Mouse (Mus musculus): ENCODE data around the gene Dlgap4. TPM values are rescaled to one million over a fixed set of nuclear protein-coding genes. Genes with fewer than 3 reads are reported as not detected.
A peak's percentile ranks its signal among the peaks of the same experiment; 100 is the strongest.

Gene Dlgap4
- total RNA-seq, 2 experiments from 2014 or later, result 13.8 to 35.2 TPM

DNA sequence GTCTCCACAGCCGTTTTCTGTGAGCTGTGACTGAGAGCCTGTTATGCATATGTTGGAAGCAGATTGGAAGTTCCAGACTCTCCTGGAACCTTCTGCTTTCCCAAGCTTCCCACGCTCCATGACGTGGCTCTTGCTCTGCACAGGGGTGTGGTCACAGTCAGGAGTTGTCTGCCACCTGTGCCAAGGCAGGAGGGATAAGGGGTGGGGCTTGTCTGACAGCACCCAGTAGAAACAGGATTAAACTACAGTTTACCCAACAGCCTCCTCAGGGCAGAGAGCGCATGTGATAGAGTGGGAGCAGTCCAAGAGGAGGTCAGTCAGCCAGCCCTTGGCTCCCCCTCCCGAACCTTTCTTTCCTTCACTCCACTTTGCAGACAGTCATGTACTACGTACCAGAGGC lies 118.6 kb downstream of the Dlgap4 start:
- ATAC-seq (ENCODE audit: poor library complexity, severe bottlenecking), result no peak

DNA sequence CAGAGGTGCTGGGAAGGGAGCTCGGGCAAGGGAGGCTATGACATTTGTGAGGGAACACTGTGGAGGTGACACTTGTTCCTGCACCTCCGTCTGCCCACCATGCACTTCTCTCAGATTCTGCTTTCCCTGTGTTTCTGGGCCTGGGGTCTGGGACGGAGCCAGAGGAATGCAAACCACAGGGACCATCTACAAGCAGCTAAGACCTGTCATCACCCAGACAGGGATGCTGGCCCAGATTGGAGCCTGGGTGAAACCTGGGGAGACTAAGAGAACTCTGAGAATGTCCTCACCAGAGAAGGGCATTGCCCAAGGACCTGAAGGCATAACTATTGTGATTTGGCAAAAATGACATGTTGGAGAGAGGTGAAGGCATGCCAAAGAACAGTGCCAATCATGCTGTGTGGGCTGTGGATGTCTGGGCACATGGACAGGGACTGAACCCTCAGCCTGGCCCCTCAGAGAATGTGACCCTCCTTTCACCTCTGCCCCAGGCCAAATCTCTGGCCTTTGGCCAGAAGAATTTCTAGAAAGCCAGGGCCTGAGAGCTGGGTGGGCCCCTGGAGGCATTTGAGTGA lies 122.3 kb downstream of the Dlgap4 start:
- no peak for ATAC-seq (ENCODE audit: poor library complexity, severe bottlenecking)

DNA sequence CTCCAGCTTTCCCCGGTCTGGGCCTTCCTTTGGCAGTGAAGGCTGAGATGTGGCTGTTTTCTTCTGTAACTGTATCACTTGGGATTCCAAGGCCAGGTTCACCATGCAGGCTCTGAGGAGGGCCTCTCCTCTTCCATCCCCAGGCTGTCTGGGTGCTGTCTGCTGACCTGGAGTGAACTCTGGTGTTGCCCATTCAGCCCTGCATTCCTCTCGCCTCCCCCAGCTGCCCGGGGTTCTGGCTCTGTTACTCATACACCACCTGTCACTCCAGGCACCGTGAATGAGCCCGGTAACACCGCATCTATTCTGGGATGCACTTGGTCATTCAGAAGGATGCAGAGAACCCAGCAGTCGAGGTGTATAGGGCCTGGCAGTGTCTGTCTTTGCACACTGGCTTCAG lies 123.3 kb downstream of the Dlgap4 start:
- no peak for ATAC-seq (ENCODE audit: poor library complexity, severe bottlenecking)

DNA sequence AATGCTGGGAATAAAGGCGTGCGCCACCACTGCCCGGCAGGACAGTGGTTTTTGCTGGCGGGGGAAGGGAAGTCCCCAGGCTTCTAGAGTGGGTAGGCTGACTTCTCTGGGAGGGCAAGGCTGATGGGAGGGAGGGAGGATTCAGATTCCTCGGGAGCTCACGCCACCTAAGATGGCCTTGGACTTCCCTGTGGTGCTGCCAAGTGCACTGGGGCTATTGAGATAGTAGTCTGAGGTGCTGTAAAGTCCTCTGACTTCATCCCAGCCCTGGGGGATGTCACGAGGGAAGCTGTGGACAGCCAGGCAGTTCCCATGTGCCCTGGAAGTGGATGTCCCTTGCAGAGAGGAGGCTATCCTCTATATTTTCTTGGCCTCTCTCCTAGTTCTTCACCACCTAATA lies 124.5 kb downstream of the Dlgap4 start:
- ATAC-seq (ENCODE audit: poor library complexity, severe bottlenecking), result no peak

DNA sequence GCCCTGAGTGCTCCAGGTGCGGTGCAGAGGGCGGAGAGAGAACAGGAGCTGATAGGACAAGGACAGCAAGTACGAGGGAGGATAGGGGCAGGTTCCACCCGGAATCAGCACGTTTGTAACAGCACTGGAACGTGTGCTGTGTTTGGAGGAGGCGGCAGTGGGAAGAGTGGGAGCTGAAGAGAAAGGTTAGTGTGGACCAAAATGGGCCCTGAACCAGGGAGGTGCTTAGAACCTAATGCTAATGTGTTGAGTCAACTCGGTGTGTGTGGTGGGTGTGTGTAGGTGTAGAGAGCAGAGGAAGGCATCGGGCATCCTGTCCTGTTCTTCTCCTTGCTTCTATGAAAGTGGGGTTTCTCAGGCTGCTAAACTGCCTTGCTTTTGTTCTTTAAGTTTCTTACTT lies 127.8 kb downstream of the Dlgap4 start:
- ATAC-seq (ENCODE audit: poor library complexity, severe bottlenecking), result no peak

DNA sequence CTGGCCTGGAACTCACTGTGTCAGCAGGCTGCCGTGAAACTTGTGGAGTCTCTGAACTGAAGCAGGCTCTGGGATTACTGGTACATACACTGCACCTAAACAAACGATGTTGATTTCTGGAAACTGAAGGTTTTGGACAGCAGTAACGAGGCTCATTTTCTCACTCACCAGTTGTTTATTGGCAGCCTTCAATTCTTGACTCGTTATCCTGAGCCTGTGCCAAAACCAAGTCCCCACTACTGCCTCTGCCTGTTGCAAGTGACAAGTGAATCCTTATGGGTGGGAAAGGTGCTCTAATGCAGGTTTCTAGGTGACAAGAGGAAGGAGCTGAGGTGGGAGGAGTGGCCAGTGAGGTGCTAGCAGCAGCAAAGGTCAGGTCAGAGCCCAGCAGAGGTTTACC lies 128.5 kb downstream of the Dlgap4 start:
- no peak for ATAC-seq (ENCODE audit: poor library complexity, severe bottlenecking)

DNA sequence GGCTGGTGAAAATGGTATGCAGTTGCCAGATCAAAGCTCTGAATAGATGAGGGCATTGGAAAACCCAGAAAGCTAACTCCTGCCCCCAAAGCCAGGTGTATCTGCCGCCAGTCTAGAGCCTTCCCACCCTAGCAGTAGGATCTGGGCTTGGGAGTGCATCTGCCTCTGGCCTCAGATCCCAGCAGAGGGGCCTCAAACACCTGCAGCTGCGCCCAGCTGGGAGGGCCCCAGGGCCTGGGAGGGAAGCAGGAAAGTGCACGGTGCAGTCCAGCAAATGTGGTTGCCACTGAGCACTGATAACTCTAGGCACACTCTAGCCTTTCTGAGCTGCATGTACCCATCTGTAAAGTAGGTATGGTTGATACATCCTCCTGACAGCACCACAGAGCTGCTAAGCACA lies 129.7 kb downstream of the Dlgap4 start:
- no peak for ATAC-seq (ENCODE audit: poor library complexity, severe bottlenecking)

DNA sequence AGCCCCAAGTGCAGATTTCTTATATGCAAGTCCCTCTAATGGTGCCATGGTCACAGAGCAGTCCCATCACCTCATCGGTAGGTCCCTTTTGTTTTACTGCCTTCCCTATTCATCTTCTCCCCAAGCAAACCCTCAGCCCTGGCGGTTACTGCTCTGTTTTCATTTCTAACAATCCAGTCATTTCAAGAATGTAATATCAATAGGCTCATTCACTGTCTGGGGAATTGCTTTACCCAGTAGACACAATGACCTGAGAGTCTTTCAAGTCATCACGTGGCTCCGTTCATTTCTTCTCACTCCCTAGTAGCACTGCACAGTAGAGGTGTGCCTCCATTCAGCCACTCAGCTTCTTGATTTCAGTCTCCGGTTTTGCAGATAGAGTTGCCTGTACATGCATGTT lies 130.9 kb downstream of the Dlgap4 start:
- ATAC-seq (ENCODE audit: poor library complexity, severe bottlenecking), result no peak

DNA sequence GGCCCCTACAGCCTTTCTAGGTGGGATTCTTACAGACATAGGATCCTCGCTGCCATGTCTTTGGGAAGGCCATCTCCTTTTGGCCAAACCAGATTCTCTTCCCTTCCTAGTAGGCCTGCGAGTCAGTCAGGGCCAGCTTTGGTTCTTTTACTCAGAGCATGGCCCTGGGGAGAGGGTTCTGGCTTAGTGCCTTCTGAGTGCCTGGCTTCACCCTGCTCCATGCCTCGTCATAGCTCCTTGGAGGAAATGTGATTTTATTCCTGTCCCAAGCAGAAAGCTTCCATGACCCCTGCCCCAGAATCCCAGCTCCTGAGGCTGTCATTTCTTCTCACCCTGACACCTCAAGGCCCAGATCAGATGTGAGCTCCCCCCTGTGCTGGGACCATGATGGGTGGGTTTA lies 133.8 kb downstream of the Dlgap4 start:
- ATAC-seq (ENCODE audit: poor library complexity, severe bottlenecking), result no peak

DNA sequence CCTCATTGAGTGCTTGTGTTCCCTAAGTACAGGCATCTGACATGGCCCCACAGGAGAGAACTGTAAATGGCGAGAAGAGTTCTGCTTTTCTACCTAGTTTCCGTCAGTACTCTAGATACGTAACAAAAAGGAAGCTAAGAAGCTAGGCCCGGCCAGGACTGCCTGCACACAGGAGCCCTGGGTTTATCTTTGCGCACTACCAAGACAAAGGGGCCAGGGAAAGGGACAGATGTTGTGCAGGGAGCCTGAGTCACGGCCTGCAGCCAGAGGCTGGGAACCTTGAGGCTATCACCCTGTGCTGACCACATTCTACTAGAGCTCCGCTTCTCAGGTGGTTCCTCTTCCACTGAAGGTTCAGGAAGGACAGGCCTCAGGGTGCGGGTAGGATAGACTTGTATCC lies 136.2 kb downstream of the Dlgap4 start:
- ATAC-seq (ENCODE audit: poor library complexity, severe bottlenecking), result peak; percentile 54

DNA sequence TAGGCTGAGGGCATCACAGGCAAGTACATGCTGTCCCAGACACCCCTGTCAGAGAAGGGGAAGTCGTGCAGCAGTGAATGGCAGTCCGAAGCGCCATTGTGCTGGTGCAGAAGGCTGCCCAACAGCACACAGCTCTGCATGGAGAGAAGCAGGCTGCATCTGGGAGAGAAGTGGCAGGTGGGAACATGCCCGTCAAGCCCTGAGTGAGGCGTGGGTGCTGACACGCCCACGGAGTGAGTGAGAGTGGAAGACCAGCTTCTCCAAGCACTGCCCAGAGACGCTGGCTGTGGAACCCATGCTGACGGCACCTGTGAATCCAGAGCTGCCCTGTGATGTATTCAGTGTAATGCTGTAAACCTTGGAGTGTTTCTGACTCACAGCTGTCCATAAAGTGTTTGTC lies 143.4 kb downstream of the Dlgap4 start:
- ATAC-seq (ENCODE audit: poor library complexity, severe bottlenecking), result no peak

DNA sequence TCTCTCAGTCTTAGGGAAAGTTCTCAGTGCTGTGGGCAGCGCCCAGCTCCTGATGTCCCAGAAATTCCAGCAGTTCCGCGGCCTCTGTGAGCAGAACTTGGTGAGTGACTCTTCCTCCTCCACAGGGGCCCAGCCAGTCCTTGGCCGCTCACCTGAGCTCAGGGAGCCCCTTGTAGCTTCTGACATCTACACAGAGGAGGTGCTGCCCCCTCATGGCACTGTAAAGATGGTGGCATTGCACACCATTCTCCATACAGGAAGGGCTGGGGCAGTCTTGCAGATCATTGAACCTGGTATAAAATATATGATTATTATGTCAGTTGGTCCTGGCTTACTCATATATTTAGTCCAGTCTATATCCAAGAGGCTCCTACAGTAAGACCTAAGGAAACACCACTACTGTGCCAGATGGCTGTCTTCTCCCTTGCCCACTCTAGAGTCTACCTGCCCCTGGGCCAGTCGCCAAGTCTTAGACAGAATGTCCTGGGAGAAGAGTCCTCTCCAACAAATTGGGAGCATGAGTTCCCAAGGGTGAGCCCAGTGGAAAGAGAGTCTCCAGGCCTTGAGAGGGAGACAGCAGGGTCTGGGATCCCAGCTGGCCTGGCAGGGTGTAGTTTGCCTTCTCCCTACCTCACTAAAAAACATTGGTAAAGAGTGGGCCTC lies 147.5 kb downstream of the Dlgap4 start:
- ATAC-seq (ENCODE audit: poor library complexity, severe bottlenecking), result no peak

DNA sequence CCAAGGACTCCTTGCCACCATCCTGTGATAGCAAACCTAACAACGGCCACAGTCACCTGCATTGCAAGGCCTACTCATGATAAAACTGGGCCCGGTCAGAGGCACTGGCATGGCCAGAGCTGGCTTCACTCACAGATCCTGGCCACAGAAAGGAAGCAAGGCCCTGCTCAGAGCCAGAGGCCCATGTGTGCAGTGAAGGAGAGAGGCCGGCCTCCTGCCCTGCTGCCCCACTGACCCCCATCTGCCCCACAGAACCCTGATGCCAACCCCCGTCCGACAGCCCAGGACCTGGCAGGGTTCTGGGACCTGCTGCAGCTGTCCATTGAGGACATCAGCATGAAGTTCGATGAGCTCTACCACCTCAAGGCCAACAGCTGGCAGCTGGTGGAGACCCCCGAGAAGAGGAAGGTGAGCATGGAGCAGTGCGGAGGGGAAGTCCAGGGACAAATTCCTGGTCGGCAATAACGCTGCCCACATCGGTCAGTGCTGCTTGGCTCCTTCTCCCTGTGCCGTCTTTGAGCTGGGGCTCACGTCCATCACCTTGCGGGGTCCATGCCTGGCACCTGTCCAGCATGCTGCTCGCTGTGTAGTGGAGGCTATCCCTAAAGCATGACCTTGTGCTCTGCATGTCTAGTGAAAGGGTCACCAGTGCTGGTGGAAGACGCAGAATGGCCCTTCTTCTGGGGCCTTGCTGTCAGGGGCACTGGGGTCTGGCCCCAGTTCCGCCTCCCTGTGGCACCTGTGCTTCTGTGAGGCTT lies 148.2 kb downstream of the Dlgap4 start:
- ATAC-seq (ENCODE audit: poor library complexity, severe bottlenecking), result no peak

DNA sequence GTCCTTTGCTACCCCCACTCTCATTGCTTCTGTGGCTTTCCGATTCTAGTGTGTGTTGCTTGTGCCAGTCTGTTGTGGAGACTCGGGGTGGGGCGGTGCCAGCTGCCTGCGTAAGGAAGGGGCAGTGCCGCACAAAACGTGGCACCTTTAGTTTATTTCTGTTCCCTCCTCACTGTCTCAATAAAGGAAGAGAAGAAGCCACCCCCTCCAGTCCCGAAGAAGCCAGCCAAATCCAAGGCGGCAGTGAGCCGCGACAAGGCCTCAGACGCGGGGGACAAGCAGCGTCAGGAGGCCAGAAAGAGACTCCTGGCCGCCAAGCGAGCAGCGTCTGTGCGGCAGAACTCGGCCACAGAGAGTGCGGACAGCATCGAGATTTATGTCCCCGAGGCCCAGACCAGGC lies 149.0 kb downstream of the Dlgap4 start:
- ATAC-seq (ENCODE audit: poor library complexity, severe bottlenecking), result no peak

DNA sequence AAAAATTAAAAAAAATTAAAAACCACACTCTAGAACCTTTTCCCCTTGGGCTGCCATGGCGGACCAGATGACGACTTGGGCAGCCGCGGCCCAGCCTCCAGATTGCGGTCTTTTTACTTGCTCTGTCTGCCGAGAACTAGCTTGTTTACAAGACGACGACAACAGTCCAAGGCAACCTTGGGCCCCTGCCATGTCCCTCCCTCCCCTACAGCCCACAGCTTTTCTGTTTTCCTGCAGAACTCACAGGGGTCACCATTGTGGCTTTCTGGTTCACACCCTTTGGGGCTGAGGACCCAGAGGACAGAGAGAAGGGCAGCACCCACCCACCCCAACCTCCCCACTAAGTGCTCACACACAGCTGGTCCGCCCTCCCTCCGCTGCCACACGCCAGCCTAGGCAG lies 149.6 kb downstream of the Dlgap4 start:
- ATAC-seq (ENCODE audit: poor library complexity, severe bottlenecking), result no peak

DNA sequence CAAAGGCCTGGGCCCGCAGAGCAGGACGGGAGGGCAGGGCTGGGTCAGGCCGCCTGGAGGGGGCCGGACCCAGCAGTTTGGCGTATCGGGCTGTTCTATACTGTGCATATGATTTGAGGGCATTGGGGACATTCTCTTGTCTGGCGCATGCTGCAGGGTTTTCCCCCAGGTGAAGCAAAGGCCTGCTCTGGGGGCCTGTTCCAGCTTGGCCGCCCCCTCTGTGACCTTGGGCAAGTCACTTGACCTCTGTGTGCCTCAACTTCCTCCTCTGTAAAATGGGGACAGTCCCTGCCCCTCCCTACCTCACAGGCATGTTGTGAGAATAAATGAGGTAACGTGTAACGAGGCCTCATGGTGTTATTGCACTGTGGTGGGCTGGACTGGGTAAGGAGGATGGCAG lies 150.5 kb downstream of the Dlgap4 start:
- no peak for ATAC-seq (ENCODE audit: poor library complexity, severe bottlenecking)

DNA sequence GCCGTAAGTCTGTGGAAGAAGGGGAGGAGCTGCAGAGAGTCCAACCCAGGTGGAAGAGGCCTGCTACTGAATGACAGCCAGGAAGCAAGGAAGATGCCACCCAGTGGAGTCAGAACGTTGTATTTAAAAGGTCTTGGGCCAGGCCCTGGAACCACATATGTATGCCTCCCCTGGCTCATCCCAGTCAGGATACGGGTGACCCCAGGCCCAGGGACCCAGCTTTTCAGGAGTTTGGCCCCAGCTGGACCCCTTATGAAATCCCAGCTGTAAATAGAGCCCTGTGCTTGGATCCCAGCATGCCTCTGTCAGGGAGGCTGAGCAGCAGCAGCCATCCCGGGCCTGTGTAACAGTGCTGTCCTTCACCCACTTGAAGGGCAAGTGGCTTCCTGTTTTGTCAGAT lies 151.2 kb downstream of the Dlgap4 start:
- ATAC-seq (ENCODE audit: poor library complexity, severe bottlenecking), result no peak

DNA sequence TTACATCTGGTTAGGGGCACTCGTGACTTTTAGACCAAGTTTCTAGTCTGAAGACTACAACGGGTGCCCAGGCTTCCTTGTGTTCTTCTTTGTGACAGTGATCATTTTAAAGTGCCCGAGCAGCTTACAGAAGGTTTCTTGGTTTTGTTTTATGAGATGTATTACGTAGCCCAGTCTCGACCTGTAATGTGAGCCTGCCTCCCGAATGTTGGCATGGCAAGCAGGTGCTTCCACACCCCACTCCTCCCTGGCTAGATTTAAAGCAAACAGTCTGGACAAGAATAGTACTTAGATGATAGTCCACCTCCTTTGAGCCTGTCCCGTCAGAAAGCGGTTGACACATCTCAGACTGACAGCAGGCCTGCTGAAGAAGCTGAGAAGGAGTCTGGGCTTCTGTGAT lies 152.1 kb downstream of the Dlgap4 start:
- no peak for ATAC-seq (ENCODE audit: poor library complexity, severe bottlenecking)

DNA sequence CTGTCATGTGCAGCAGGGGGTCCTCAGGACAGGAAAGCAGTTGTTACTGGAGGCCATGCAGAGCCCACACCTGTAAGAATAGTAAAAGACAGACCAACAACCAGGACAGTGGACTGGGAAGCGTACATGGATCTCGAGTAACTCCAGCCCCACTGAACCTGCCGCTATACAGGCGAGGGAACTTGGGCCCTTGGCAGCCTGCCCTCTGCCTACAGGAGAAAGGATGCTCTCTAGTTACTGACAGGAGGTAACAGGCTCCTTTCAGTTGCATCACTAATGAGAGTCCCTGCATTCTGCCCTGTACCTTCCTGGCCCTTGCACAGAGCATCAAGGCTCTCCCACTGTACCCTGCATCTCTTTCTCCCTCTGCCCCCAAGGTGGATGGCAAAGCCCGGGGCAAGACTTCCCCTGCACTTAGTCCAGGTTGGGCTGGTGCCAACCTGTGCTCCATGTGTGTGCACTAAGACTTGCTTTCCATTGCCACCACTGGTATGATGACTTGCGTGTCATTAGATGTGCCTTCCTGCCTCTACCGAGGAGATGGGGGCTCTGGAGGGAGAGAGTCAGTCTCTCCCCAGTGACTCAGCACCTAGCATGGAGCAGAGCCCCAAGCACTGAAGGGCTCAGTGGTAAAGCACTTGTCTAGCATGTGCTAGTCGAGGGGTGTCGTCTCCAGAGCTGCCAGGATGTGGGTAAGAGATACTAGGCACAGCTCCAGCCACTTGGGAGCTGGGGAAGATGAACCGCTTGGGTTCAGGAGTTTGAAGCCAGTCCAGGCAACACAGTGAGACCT lies 152.9 kb downstream of the Dlgap4 start:
- ATAC-seq (ENCODE audit: poor library complexity, severe bottlenecking), result no peak

DNA sequence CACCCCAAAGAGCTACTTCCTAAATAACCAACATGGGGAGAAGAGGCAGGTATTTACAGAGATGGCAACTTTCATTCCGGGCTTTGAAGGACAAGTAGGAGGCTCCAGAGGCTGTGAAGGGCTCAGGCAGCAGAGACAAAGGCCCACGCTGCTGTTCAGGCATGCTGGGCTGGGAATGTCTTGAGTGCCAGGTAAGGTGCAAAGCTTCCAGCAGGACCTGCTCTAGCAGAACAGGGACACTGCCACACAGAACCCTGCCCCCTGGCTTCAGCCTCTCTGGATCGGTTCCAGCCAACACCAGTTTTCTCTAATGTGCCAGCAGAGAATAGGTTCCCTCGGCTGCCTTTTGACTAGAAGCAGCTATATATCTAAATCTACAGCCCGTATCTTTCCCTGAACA lies 153.6 kb downstream of the Dlgap4 start:
- ATAC-seq (ENCODE audit: poor library complexity, severe bottlenecking), result no peak

DNA sequence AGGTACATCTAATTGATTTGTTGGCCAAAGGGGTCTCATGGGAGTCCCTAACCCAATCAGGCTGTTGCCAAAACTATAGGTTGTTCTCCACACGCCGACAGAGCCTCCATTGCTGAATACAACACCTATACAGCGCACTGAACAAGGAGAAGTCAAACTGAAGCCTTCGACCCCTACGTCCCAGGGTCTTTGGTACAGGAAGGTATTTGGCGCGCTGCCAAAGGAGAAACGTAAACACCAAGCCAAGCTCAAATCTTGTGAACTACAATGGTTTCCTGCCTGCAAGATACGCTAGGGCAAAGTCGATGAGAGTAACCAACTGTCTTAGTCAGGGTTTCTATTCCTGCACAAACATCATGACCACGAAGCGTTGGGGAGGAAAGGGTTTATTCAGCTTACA lies 155.8 kb downstream of the Dlgap4 start:
- no peak for ATAC-seq (ENCODE audit: poor library complexity, severe bottlenecking)

DNA sequence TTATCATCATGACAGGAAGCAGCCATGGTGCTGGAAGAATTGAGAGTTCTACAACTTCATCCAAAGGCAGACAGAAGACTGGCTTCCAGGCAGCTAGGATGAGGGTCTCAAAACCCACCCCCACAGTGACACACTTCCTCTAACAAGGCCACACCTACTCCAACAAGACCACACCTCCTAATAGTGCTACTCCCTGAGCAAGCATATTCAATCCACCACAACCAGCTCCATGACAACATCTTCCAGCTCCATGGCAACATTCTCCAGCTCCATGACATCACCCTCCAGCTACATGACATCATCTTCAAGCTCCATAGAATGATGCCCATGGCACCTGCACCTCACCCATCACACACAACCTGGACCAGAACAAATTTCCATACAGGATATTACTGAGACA lies 160.0 kb downstream of the Dlgap4 start:
- ATAC-seq (ENCODE audit: poor library complexity, severe bottlenecking), result no peak

Data from megakaryocyte, adult 5-6 weeks (primary cell).